Mouse (Mus musculus) limb, embryonic 12.5 days (tissue): ENCODE measurements around the gene Aco1. TPM values are rescaled to one million over a fixed set of nuclear protein-coding genes. Genes with fewer than 3 reads are reported as not detected.

Experiments used
- ATAC-seq: fragments of 200-750 bp; cut with Nextera tagmentation; 2 replicates; pipeline ENCODE4 v1.8.0; 2017; ENCODE audit warnings: low read depth, moderate TSS enrichment; ENCODE audit not compliant: insufficient number of reproducible peaks, insufficient read depth, low FRiP score, low TSS enrichment
- H3K27ac ChIP-seq: fragments of 300-500 bp; sonication (generic); 2 replicates; pipeline ENCODE4 v1.5.1; 2016; ENCODE audit warnings: mild to moderate bottlenecking, moderate library complexity
- H3K27me3 ChIP-seq: fragments of 300-500 bp; sonication (generic); 2 replicates; pipeline ENCODE4 v1.6.1; 2016; ENCODE audit warnings: mild to moderate bottlenecking, moderate library complexity
- H3K36me3 ChIP-seq: fragments of 300-500 bp; sonication (generic); 2 replicates; pipeline ENCODE4 v1.6.1; 2016; ENCODE audit warnings: mild to moderate bottlenecking, moderate library complexity
- H3K4me1 ChIP-seq: fragments of 300-500 bp; sonication (generic); replicated peaks from 2 replicates; pipeline ENCODE4 v1.6.1; 2016
- H3K4me2 ChIP-seq: fragments of 300-500 bp; sonication (generic); 2 replicates; pipeline ENCODE4 v1.6.1; 2016; ENCODE audit warnings: mild to moderate bottlenecking, moderate library complexity
- H3K4me3 ChIP-seq: fragments of 300-500 bp; sonication (generic); replicated peaks from 2 replicates; pipeline ENCODE4 v1.5.1; 2016; ENCODE audit warnings: mild to moderate bottlenecking
- H3K9ac ChIP-seq: fragments of 300-500 bp; sonication (generic); replicated peaks from 2 replicates; pipeline ENCODE4 v1.6.1; 2016; ENCODE audit warnings: mild to moderate bottlenecking, moderate library complexity
- H3K9me3 ChIP-seq: fragments of 300-500 bp; sonication (generic); 2 replicates; pipeline ENCODE4 v1.6.1; 2016; ENCODE audit warnings: mild to moderate bottlenecking, moderate library complexity
- WGBS: fragments of 180-500 bp; shearing (Covaris S2); methylation state at CpG from one replicate; pipeline ENCODE4 v1.1.7; 2016; 5-methylcytosine and 5-hydroxymethylcytosine counted together
- polyA plus RNA-seq: library from polyadenylated mRNA; unstranded; fragments of >200 nt; fragmentation: Nextera tagmentation; extraction: Ambion mirVana; gene quantifications from 2 replicates; pipeline ENCODE4 v1.2.1, GENCODE M21; 2016

Aco1 gene
- polyA plus RNA-seq, 1 experiment from 2014 or later: 49.3 TPM

- 89% methylated on average over 6 of the region's 6 CpGs for WGBS
- H3K36me3 ChIP-seq: peaks cover 86% of the 10 kb centered on the region
- ATAC-seq: no peak
- no peak overlapping the region for H3K4me2 ChIP-seq
- no peaks in the 10 kb centered on the region for H3K9me3 ChIP-seq
- H3K4me3 ChIP-seq: no peak overlapping the region
- no peaks in the 10 kb centered on the region for H3K27me3 ChIP-seq
- H3K4me1 ChIP-seq: no peaks in the 10 kb centered on the region
- no peak overlapping the region for H3K27ac ChIP-seq
- H3K9ac ChIP-seq: no peak overlapping the region
Observed at GRCm38 (mm10) chr4:40183781-40184180, 40.9 kb downstream of the Aco1 start.

- Histone ChIP-seq H3K4me2 (no peak overlapping the region), H3K27ac (no peak overlapping the region), H3K4me3 (no peak overlapping the region), H3K4me1 (no peaks in the 10 kb centered on the region), H3K9ac (no peak overlapping the region), H3K36me3 (peaks cover 87% of the 10 kb centered on the region), H3K9me3 (no peaks in the 10 kb centered on the region), H3K27me3 (no peaks in the 10 kb centered on the region)
- no peak for ATAC-seq
- 80% methylated on average over 5 of the region's 5 CpGs for WGBS
Observed at GRCm38 (mm10) chr4:40184470-40184869, 41.6 kb downstream of the Aco1 start.

DNA sequence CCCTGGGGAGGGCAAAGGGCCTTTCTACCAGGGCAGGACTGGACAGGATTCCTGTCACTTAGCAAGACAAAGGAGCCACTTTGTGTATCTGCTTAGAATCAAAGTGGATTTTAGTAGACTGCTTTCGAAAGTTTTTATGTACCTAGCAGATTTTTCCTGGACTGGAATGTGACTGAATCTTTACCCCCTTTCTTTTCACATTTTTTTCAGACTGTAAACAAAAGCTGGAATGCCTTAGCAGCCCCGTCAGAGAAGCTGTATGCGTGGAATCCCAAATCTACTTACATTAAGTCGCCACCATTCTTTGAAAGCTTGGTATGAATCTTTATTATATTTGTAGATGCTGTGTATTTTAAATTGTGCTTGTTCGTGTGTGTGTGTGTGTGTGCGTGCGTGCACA lies 45.1 kb downstream of the Aco1 start:
- H3K27me3 ChIP-seq: no peaks in the 10 kb centered on the region
- H3K4me2 ChIP-seq: no peak overlapping the region
- H3K27ac ChIP-seq: no peak overlapping the region
- no peak overlapping the region for H3K4me3 ChIP-seq
- WGBS: 91% methylated on average over 7 of the region's 7 CpGs
- H3K9me3 ChIP-seq: no peaks in the 10 kb centered on the region
- ATAC-seq: no peak
- H3K36me3 ChIP-seq: peaks cover 79% of the 10 kb centered on the region
- peaks cover 5% of the 10 kb centered on the region; the same call in 1 of the 2 replicates for H3K4me1 ChIP-seq
- H3K9ac ChIP-seq: no peak overlapping the region

DNA sequence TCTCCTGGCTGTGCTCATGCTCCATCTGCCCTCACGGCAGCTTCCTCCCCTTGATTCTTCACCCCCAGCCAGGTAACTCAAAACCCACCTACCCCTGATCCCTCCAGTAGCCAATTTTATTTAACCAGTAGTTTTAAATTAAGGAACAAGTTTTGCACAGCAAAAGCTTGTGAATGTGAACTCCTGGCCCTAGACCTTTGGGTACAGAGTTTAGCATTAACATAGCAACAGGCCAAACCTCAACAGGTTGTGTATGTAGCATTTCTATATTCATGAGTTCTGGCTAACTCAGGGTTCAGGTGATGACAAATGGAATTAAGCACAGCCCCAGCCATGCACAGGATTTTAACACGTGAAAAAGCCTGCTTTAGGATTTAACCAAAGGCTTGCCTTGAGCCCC lies 49.4 kb downstream of the Aco1 start:
- Histone ChIP-seq H3K9me3 (no peaks in the 10 kb centered on the region), H3K27ac (peak overlapping the region; percentile 78), H3K27me3 (no peaks in the 10 kb centered on the region), H3K4me1 (peaks cover 5% of the 10 kb centered on the region; the same call in 1 of the 2 replicates), H3K4me3 (no peak overlapping the region), H3K9ac (no peak overlapping the region), H3K4me2 (no peak overlapping the region), H3K36me3 (peaks cover 73% of the 10 kb centered on the region)
- WGBS: 59% methylated on average over 2 of the region's 2 CpGs
- ATAC-seq: no peak

DNA sequence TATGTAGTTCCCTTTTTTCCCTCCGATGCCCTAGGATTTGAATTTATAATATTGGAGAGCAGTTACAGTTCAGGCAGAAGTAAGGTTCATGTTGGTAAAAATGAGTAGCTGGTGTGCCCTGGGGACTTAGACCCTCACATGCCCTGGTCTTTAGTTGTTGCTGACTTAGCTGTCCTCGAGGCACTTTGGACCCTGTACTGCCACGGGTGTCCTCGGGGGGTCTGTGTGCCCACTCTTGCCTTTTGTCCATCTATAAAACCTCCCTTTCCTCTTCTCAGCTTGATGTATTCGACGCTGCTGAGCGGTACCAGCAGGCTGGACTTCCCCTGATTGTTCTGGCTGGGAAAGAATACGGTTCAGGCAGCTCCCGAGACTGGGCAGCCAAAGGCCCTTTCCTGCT lies 50.6 kb downstream of the Aco1 start:
- ATAC-seq: no peak
- 89% methylated on average over 9 of the region's 9 CpGs for WGBS
- no peak overlapping the region for H3K9ac ChIP-seq
- no peaks in the 10 kb centered on the region for H3K9me3 ChIP-seq
- H3K4me3 ChIP-seq: no peak overlapping the region
- peaks cover 5% of the 10 kb centered on the region; the same call in 1 of the 2 replicates for H3K4me1 ChIP-seq
- peaks cover 70% of the 10 kb centered on the region for H3K36me3 ChIP-seq
- no peak overlapping the region for H3K4me2 ChIP-seq
- no peaks in the 10 kb centered on the region for H3K27me3 ChIP-seq
- no peak overlapping the region for H3K27ac ChIP-seq

GRCm38 (mm10) chr4:40195336-40195735 lies 52.5 kb downstream of the Aco1 start:
- no peak overlapping the region for H3K4me3 ChIP-seq
- no peak for ATAC-seq
- H3K27ac ChIP-seq: no peak overlapping the region
- H3K4me2 ChIP-seq: no peak overlapping the region
- H3K27me3 ChIP-seq: no peaks in the 10 kb centered on the region
- H3K9ac ChIP-seq: no peak overlapping the region
- peaks cover 5% of the 10 kb centered on the region; the same call in 1 of the 2 replicates for H3K4me1 ChIP-seq
- WGBS: 86% methylated on average over 2 of the region's 2 CpGs
- H3K9me3 ChIP-seq: no peaks in the 10 kb centered on the region
- peaks cover 62% of the 10 kb centered on the region for H3K36me3 ChIP-seq

GRCm38 (mm10) chr4:40202205-40202604 lies 59.3 kb downstream of the Aco1 start:
- no peaks in the 10 kb centered on the region for H3K27me3 ChIP-seq
- ATAC-seq: no peak
- H3K4me3 ChIP-seq: no peak overlapping the region
- H3K9me3 ChIP-seq: no peaks in the 10 kb centered on the region
- H3K4me2 ChIP-seq: no peak overlapping the region
- WGBS: 76% methylated on average over 6 of the region's 6 CpGs
- no peak overlapping the region for H3K9ac ChIP-seq
- H3K27ac ChIP-seq: no peak overlapping the region
- peaks cover 37% of the 10 kb centered on the region for H3K36me3 ChIP-seq
- H3K4me1 ChIP-seq: 0 out of 2 replicates have a peak, but pooled peaks cover 4% of the 10 kb centered on the region

- Histone ChIP-seq H3K4me1 (0 out of 2 replicates have a peak, but pooled peaks cover 4% of the 10 kb centered on the region), H3K9ac (no peak overlapping the region), H3K27me3 (no peaks in the 10 kb centered on the region), H3K4me2 (no peak overlapping the region), H3K4me3 (no peak overlapping the region), H3K36me3 (peaks cover 22% of the 10 kb centered on the region; the same call in 1 of the 2 replicates), H3K27ac (no peak overlapping the region), H3K9me3 (no peaks in the 10 kb centered on the region)
- WGBS: 90% methylated on average over 3 of the region's 3 CpGs
- ATAC-seq: no peak
Observed at GRCm38 (mm10) chr4:40204374-40204773, 61.5 kb downstream of the Aco1 start.

GRCm38 (mm10) chr4:40205231-40205903 lies 62.5 kb downstream of the Aco1 start:
- Histone ChIP-seq H3K9ac (no peak overlapping the region), H3K4me2 (no peak overlapping the region), H3K4me1 (0 out of 2 replicates have a peak, but pooled peaks cover 4% of the 10 kb centered on the region), H3K36me3 (peaks cover 20% of the 10 kb centered on the region; the same call in 1 of the 2 replicates), H3K9me3 (no peaks in the 10 kb centered on the region), H3K27ac (no peak overlapping the region), H3K4me3 (no peak overlapping the region), H3K27me3 (no peaks in the 10 kb centered on the region)
- no peak for ATAC-seq
- 93% methylated on average over 22 of the region's 22 CpGs for WGBS

GRCm38 (mm10) chr4:40207701-40208100 lies 64.8 kb downstream of the Aco1 start:
- ATAC-seq: no peak
- Histone ChIP-seq H3K9me3 (no peaks in the 10 kb centered on the region), H3K4me2 (no peak overlapping the region)

GRCm38 (mm10) chr4:40212177-40212576 lies 69.3 kb downstream of the Aco1 start:
- Histone ChIP-seq H3K36me3 (peaks cover 3% of the 10 kb centered on the region; the same call in 1 of the 2 replicates), H3K4me2 (no peak overlapping the region), H3K4me1 (no peaks in the 10 kb centered on the region), H3K4me3 (no peak overlapping the region), H3K9me3 (no peaks in the 10 kb centered on the region), H3K9ac (no peak overlapping the region), H3K27me3 (no peaks in the 10 kb centered on the region), H3K27ac (no peak overlapping the region)
- no peak for ATAC-seq
- WGBS: 88% methylated on average over 4 of the region's 6 CpGs

More at GRCm38 (mm10) chr4:40207701-40208100, 64.8 kb downstream of the Aco1 start:
- H3K36me3 ChIP-seq: peaks cover 15% of the 10 kb centered on the region; the same call in 1 of the 2 replicates
- no peak overlapping the region for H3K27ac ChIP-seq
- H3K4me1 ChIP-seq: no peaks in the 10 kb centered on the region
- H3K27me3 ChIP-seq: no peaks in the 10 kb centered on the region
- no peak overlapping the region for H3K9ac ChIP-seq
- no peak overlapping the region for H3K4me3 ChIP-seq
- 71% methylated on average over 5 of the region's 5 CpGs for WGBS

- WGBS: 58% methylated on average over 3 of the region's 3 CpGs
Observed at GRCm38 (mm10) chr4:40217910-40218309, 75.0 kb downstream of the Aco1 start.

More at GRCm38 (mm10) chr4:40217910-40218309, 75.0 kb downstream of the Aco1 start:
- no peak for ATAC-seq
- no peak overlapping the region for H3K4me2 ChIP-seq
- H3K27ac ChIP-seq: no peak overlapping the region
- peaks cover 23% of the 10 kb centered on the region for H3K27me3 ChIP-seq
- H3K4me3 ChIP-seq: no peak overlapping the region
- no peak overlapping the region for H3K9ac ChIP-seq
- H3K36me3 ChIP-seq: 0 out of 2 replicates have a peak, but pooled peaks cover 5% of the 10 kb centered on the region
- no peaks in the 10 kb centered on the region for H3K9me3 ChIP-seq
- H3K4me1 ChIP-seq: no peaks in the 10 kb centered on the region; the same call in 1 of the 2 replicates
